Mouse (Mus musculus) embryonic facial prominence, embryonic 12.5 days (tissue): ENCODE data around the gene Tmem229b. TPM values are rescaled to one million over a fixed set of nuclear protein-coding genes. Genes with fewer than 3 reads are reported as not detected.
A peak's percentile ranks its signal among the peaks of the same experiment; 100 is the strongest.
"Not testable (repeated sequence)": the region's sequence is repeated elsewhere in the genome, so short reads cannot be mapped to it uniquely, and the experiment has no call there.

ENCODE experiments used
- ATAC-seq: fragments of 200-750 bp; cut with Nextera tagmentation; 2 replicates; pipeline ENCODE4 v1.8.0; 2017; ENCODE audit not compliant: insufficient number of reproducible peaks, insufficient read depth, low FRiP score, low TSS enrichment
- H3K27ac ChIP-seq: fragments of 300-500 bp; sonication (generic); 2 replicates; pipeline ENCODE4 v1.5.1; 2016; ENCODE audit warnings: mild to moderate bottlenecking
- H3K27me3 ChIP-seq: fragments of 300-500 bp; sonication (generic); 2 replicates; pipeline ENCODE4 v1.6.1; 2016; ENCODE audit warnings: mild to moderate bottlenecking, moderate library complexity
- H3K36me3 ChIP-seq: fragments of 300-500 bp; sonication (generic); 2 replicates; pipeline ENCODE4 v1.6.1; 2016; ENCODE audit warnings: mild to moderate bottlenecking
- H3K4me1 ChIP-seq: fragments of 300-500 bp; sonication (generic); 2 replicates; pipeline ENCODE4 v1.6.1; 2016
- H3K4me2 ChIP-seq: fragments of 300-500 bp; sonication (generic); replicated peaks from 2 replicates; pipeline ENCODE4 v1.6.1; 2016; ENCODE audit warnings: mild to moderate bottlenecking, moderate library complexity
- H3K4me3 ChIP-seq: fragments of 300-500 bp; sonication (generic); 2 replicates; pipeline ENCODE4 v1.5.1; 2016; ENCODE audit warnings: mild to moderate bottlenecking
- H3K9ac ChIP-seq: fragments of 300-500 bp; sonication (generic); 2 replicates; pipeline ENCODE4 v1.6.1; 2016; ENCODE audit warnings: mild to moderate bottlenecking, moderate library complexity
- H3K9me3 ChIP-seq: fragments of 300-500 bp; sonication (generic); 2 replicates; pipeline ENCODE4 v1.6.1; 2016; ENCODE audit warnings: mild to moderate bottlenecking, moderate library complexity
- whole genome bisulfite sequencing: fragments of 180-500 bp; shearing (Covaris S2); methylation state at CpG from one replicate; pipeline ENCODE4 v1.1.7; 2016; 5-methylcytosine and 5-hydroxymethylcytosine counted together
- polyA plus RNA-seq: library from polyadenylated mRNA; unstranded; fragments of >200 nt; fragmentation: Nextera tagmentation; extraction: Ambion mirVana; gene quantifications from 2 replicates; pipeline ENCODE4 v1.2.1, GENCODE M21; 2016

The Tmem229b gene
- polyA plus RNA-seq, 1 experiment from 2014 or later: 8.0 TPM

DNA sequence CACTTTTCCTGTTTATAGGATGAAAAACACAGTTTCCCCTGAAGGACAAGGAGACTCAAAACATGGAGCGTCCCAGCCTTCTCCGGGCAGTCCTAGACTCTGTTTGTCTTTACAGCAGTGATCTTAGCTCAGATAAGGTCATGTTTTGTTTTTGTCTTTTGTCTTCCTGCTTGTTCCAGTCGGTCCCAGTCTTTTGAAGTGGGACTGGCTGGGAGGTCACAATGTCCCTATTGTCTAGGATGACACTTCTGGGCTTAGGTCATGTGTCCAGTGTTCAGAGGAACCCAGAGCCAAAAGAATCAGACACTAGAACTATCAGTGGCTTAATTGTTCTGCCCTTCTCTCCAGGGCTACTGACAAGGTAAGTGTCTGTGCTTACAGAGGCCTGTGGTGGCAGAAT lies 27.9 kb upstream of the Tmem229b start:
- no peaks in the 10 kb centered on the region for H3K4me1 ChIP-seq
- no peaks in the 10 kb centered on the region for H3K27me3 ChIP-seq
- no peaks in the 10 kb centered on the region for H3K9me3 ChIP-seq
- H3K4me2 ChIP-seq: no peak overlapping the region
- no peak for ATAC-seq
- no peak overlapping the region for H3K27ac ChIP-seq
- no peaks in the 10 kb centered on the region for H3K36me3 ChIP-seq
- 14% methylated on average over 3 of the region's 3 CpGs for WGBS
- no peak overlapping the region for H3K4me3 ChIP-seq
- no peak overlapping the region for H3K9ac ChIP-seq

DNA sequence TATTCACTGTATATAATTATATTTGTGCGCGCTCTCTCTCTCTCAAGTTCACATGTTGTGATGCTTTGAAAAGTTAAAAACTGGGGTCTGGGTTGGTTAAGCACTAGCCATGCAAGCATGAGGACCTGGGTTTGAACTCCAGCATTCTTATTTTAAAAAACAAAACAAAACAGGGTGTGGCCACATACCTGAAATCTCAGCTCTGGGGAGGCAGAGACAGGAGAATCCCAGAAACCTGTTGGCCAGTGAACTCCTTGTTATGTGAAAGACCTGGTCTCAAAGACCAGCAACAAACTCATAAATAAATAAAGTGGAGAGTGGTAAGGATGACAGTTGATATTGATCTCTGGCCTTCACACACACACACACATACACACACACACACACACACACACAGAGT lies 26.9 kb upstream of the Tmem229b start:
- Histone ChIP-seq H3K4me3 (no peak overlapping the region), H3K9ac (no peak overlapping the region), H3K27me3 (no peaks in the 10 kb centered on the region), H3K27ac (no peak overlapping the region), H3K9me3 (no peaks in the 10 kb centered on the region), H3K4me2 (no peak overlapping the region), H3K4me1 (no peaks in the 10 kb centered on the region), H3K36me3 (no peaks in the 10 kb centered on the region)
- ATAC-seq: no peak
- 99% methylated on average over 2 of the region's 2 CpGs for WGBS

DNA sequence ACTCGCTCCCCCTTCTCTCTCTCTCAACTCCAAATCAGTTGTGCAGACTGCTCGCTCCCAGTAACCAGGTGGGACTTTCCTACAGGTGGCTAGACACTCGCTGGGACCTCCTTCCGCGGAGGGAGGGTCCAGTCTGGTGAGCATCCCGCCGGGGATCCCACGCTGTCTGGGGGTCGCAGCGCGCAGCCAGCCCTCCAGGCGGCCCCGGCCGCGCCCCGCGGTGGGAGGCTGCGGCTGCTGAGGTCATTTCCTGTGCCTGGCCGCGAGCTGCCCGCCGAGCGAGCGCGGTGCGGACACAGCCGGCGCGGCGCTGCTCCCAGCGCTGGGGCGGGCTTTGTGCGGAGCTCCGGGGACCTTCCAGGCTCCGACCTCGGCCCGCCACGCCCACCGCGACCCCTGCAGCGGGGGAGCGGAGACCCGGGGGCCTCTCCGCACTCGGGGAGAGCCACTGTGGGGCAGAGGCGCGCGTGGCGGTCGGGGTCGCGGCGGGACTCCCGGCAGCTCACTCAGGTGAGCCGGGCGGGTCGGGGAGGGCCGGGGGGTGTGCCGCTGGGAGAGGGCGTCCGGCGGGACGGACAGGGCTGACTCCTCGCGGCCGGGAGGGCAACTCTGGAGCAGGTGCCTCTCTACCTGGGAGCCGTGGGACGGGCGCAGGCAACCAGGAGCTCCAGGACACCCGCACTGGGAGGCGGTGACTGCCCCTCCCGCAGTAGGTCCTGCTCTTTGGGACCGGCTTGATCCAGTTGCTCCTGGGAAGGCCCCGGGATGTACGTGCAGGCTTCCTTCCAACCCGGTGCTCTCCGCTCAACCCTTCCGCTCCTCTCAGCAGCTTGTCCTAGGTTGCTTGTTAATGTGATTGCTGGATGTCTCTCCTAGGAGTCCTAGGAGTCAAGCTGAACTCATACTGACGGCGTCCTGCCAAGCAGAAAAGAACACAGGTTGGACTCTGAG lies 21.8 kb upstream of the Tmem229b start, which contains the start of gene Plekhh1:
TSS of gene Plekhh1 (plus strand) at position 253 of the 951 bp plus-strand sequence.
- Histone ChIP-seq H3K9me3 (no peaks in the 10 kb centered on the region), H3K27me3 (no peaks in the 10 kb centered on the region), H3K9ac (peak within 1 kb of the TSS; percentile 84), H3K4me2 (peak within 1 kb of the TSS; percentile 93), H3K36me3 (no peaks in the 10 kb centered on the region), H3K4me1 (peaks cover 10% of the 10 kb centered on the region; the same call in 1 of the 2 replicates), H3K27ac (peak within 1 kb of the TSS; percentile 36; the same call in 1 of the 2 replicates), H3K4me3 (peak within 1 kb of the TSS; percentile 86)
- under 1% methylated on average over 77 of the region's 80 CpGs for WGBS
- peak; percentile 81 for ATAC-seq

DNA sequence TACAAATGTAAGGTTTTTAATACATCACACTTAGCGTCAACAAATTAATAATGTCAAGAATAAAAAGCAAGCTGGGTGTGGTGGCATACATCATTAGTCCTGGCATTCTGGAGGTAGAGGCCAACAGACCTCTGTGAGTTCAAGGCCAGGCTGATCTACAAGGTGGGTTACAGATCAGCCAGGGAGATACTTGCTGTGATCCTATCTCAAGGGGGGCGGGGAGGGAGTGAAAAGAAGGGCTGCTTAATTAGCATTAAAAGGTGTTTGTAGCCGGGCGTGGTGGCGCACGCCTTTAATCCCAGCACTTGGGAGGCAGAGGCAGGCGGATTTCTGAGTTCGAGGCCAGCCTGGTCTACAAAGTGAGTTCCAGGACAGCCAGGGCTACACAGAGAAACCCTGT lies 20.1 kb upstream of the Tmem229b start:
- peaks cover 15% of the 10 kb centered on the region; the same call in 1 of the 2 replicates for H3K4me1 ChIP-seq
- not testable (repeated sequence) for ATAC-seq, H3K9ac ChIP-seq, H3K9me3 ChIP-seq, H3K4me3 ChIP-seq, H3K27me3 ChIP-seq, H3K4me2 ChIP-seq, H3K27ac ChIP-seq, H3K36me3 ChIP-seq
- 95% methylated on average over 8 of the region's 8 CpGs for WGBS

DNA sequence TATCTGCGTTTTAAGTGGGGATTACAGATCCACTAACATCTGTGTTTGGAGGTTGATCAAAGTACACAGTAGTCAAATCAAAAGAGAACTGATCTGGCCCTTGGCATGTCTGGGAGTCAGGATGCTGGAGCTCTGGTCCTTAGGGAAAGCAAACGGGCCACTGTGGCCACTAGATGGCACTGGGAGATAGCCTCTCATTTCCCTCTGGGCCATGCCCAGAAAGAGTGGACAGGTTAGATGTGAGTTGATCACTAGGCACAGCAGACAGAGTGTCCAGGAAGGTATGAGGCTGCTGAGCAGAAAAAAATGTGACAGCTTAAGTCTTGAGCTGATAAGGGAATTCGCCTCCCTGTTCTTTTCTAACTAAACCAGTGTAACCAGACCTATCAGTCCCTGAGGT lies 15.5 kb upstream of the Tmem229b start:
- Histone ChIP-seq H3K4me1 (peaks cover 11% of the 10 kb centered on the region; the same call in 1 of the 2 replicates), H3K4me3 (no peak overlapping the region), H3K27me3 (no peaks in the 10 kb centered on the region), H3K9ac (no peak overlapping the region), H3K9me3 (no peaks in the 10 kb centered on the region), H3K36me3 (no peaks in the 10 kb centered on the region), H3K4me2 (no peak overlapping the region), H3K27ac (no peak overlapping the region)
- ATAC-seq: no peak
- WGBS: 16% methylated on average over 3 of the region's 3 CpGs

DNA sequence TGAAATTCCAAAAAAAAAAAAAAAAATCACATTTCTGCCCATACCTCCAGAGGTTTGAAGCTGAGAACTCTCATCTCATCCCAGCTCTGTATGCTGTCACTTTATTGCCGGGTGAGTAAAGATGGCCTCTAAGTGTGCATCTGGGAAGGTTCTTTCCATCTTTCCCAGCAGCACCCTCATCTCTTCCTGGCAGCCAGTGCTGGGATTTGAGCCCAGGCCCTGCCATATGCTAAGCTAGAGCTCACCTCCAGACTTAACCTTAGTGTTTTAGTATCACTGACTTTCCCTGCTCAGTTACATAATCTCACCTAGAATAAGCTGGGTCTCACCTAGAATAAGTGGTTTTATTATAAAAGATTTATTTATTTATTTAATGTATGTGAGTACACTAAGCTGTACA lies 14.5 kb upstream of the Tmem229b start:
- WGBS: 76% methylated on average over 1 of the region's 1 CpGs
- H3K27ac ChIP-seq: no peak overlapping the region
- H3K4me1 ChIP-seq: peaks cover 11% of the 10 kb centered on the region; the same call in 1 of the 2 replicates
- no peaks in the 10 kb centered on the region for H3K36me3 ChIP-seq
- H3K9me3 ChIP-seq: no peaks in the 10 kb centered on the region
- no peaks in the 10 kb centered on the region for H3K27me3 ChIP-seq
- no peak overlapping the region for H3K9ac ChIP-seq
- no peak overlapping the region for H3K4me3 ChIP-seq
- ATAC-seq: no peak
- no peak overlapping the region for H3K4me2 ChIP-seq

DNA sequence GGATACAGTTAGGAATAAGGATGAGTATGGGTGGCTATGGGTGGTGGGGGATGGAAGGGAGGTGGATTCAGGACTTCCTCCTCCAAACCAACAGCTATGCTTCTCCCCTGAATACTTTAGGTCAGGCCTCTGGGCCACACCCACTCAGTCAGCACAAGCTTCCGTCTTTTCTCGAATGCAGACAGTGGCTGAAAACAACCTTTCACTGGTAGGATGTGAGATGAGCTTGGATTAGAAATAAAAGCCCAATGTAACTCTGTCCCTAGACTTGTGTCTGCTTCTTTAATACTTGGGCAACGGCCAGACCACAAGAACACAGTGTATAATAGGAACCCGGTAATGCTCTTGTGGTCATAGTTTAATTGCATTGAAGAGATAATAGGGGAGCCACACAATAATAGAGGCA lies 10.6 kb upstream of the Tmem229b start:
- Histone ChIP-seq H3K27ac (no peak overlapping the region), H3K27me3 (no peaks in the 10 kb centered on the region), H3K36me3 (no peaks in the 10 kb centered on the region), H3K4me1 (no peaks in the 10 kb centered on the region), H3K9me3 (no peaks in the 10 kb centered on the region), H3K4me2 (no peak overlapping the region), H3K4me3 (no peak overlapping the region), H3K9ac (no peak overlapping the region)
- WGBS: 55% methylated on average over 4 of the region's 4 CpGs
- no peak for ATAC-seq

DNA sequence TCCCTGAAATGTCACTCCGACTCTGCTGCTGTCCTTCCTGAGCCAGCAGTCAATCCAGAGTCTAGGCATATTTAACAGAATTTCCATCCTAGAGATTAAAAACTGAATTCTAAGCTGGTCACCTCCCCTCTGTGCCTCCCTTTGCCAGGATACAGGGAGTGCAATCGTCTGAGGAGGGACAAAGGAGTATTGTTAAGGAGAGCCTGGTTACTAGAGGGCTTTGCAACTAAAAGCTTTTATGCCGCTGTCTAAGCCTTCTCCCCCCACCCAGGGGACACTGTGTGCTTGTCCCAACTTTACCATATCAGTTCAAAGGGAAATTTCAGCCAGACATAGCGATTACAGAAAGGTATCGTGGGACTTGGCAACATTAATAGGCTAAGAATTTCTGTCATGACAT lies 8.7 kb upstream of the Tmem229b start:
- ATAC-seq: no peak
- no peak overlapping the region for H3K4me3 ChIP-seq
- H3K9me3 ChIP-seq: no peaks in the 10 kb centered on the region
- H3K36me3 ChIP-seq: no peaks in the 10 kb centered on the region
- no peak overlapping the region for H3K9ac ChIP-seq
- no peak overlapping the region for H3K27ac ChIP-seq
- H3K4me2 ChIP-seq: no peak overlapping the region
- WGBS: 24% methylated on average over 5 of the region's 5 CpGs
- H3K4me1 ChIP-seq: no peaks in the 10 kb centered on the region
- H3K27me3 ChIP-seq: no peaks in the 10 kb centered on the region

DNA sequence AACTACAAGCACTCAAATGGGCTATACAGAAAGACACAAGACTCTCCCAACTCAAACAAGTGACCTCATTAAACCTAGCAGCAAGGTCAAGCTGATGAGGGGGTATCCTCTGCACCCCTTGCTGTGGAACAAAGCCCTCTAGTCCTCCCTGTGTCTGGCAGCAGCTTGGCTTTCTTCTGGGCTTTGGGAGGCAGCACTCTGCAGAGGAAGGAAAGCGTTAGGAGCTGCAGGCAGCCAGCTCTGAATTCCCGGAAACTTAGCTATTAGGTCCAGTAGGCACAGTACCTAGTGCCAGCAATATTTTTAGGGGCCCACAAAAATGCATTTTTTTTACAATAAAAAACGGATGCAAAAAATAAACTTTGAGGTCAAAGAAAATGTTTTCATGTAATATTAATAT lies 3.1 kb upstream of the Tmem229b start:
- 46% methylated on average over 3 of the region's 3 CpGs for WGBS
- no peak overlapping the region for H3K4me2 ChIP-seq
- H3K4me3 ChIP-seq: no peak overlapping the region
- no peak for ATAC-seq
- H3K27ac ChIP-seq: 0 out of 2 replicates have a peak overlapping the region, but pooled peaks have one; percentile 23
- H3K9me3 ChIP-seq: no peaks in the 10 kb centered on the region
- H3K9ac ChIP-seq: no peak overlapping the region
- H3K27me3 ChIP-seq: peaks cover 9% of the 10 kb centered on the region
- no peaks in the 10 kb centered on the region for H3K36me3 ChIP-seq
- no peaks in the 10 kb centered on the region for H3K4me1 ChIP-seq

DNA sequence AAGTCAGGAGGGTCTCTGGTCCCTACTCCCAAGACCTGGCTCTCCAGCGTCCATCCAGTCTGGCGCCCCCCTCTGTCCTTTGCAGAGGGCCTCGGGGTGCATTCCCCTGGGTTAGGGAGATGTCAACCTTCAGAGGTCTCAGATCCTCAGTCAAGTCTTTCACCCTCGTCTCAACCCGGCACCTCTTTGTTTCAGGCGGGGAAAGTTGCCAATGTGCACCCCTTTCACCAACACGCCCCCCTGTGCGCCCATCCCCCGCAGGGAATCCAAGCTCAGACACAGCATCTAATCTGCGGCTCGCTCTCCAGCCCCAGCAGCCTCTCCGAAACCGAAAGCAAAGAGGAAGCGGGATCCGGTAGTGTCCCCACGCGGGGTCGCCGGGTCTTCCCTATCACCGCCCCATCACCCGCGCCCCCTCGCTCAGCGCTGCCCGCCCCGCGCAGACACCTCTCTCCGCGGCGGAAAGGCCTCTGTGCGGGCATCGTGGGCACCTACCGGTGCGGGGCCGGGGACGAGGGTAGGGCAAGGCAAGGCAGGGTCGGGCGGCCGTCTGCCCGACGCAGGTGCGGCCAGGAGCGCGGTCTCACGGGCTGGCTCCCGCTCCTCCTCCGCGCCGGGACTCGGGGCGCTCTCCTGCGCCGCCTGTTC lies 825 bp downstream of the Tmem229b start:
- peaks cover 14% of the 10 kb centered on the region for H3K27me3 ChIP-seq
- no peaks in the 10 kb centered on the region for H3K4me1 ChIP-seq
- WGBS: under 1% methylated on average over 53 of the region's 53 CpGs
- H3K9ac ChIP-seq: peak overlapping the region; percentile 70
- H3K9me3 ChIP-seq: no peaks in the 10 kb centered on the region
- peak overlapping the region; percentile 94 for H3K4me3 ChIP-seq
- ATAC-seq: peak; percentile 57
- H3K4me2 ChIP-seq: peak overlapping the region; percentile 88
- no peak overlapping the region for H3K27ac ChIP-seq
- H3K36me3 ChIP-seq: no peaks in the 10 kb centered on the region

DNA sequence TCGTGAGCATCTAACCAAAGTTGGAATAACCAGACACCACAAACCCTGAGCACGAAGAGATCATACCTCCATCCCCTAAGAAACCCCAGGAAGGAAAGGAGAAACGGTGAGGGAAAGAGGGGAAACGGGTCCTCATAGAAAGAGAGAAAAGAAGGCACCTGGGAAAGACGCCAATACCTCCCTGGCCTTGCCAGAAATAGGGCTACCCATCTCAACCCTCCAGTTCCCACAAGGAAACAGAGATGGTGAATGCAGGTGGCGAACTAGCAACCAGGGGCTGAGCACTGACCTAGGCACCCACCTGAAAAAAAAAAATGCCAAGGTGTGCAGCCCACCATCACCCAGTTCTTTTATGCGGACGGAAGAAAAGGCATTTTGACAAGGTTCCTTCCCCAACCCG lies 1.4 kb downstream of the Tmem229b start:
- 34% methylated on average over 9 of the region's 9 CpGs for WGBS
- H3K9ac ChIP-seq: peak overlapping the region; percentile 70; the same call in 1 of the 2 replicates

DNA sequence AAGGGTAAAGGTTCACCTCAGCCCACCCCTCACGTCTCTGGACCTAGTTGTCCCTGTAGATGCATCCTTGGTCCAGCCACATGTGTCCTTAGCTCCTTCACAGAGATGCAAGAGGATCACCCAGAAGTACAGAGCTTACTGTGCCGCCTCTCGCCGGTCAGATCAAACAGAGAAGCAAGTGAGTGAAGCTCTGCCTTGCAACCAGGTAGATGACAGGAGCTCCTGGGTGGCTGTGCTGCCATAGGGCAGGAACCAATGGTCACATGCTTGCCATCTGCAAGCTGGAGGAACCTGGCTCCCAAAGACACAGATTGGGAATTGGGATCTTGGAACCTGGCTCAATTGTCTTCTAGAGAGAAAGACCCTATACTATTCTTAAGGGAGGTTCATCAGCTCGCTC lies 2.0 kb downstream of the Tmem229b start:
- H3K27me3 ChIP-seq: peaks cover 14% of the 10 kb centered on the region
- no peak overlapping the region for H3K9ac ChIP-seq
- no peaks in the 10 kb centered on the region for H3K36me3 ChIP-seq
- 85% methylated on average over 5 of the region's 5 CpGs for WGBS
- no peaks in the 10 kb centered on the region for H3K9me3 ChIP-seq
- ATAC-seq: no peak
- no peak overlapping the region for H3K27ac ChIP-seq
- H3K4me3 ChIP-seq: no peak overlapping the region
- H3K4me1 ChIP-seq: no peaks in the 10 kb centered on the region
- no peak overlapping the region for H3K4me2 ChIP-seq

More for the DNA sequence above, 1.4 kb downstream of the Tmem229b start:
- Histone ChIP-seq H3K27me3 (peaks cover 14% of the 10 kb centered on the region), H3K4me2 (peak overlapping the region; percentile 88), H3K27ac (no peak overlapping the region), H3K4me3 (peak overlapping the region; percentile 94), H3K4me1 (no peaks in the 10 kb centered on the region), H3K9me3 (no peaks in the 10 kb centered on the region), H3K36me3 (no peaks in the 10 kb centered on the region)
- no peak for ATAC-seq
